Mouse (Mus musculus) embryo, embryonic 10.5 days (tissue): Measurements from ENCODE around the gene Pkd1.

ENCODE experiments used
- DNase-seq: peaks from one replicate; pipeline ENCODE4 v3.0.0-alpha.2; 2015; ENCODE audit warnings: low spot score

Gene Pkd1

GRCm38 (mm10) chr17:24644875-24645721 is 95.5 kb downstream of the Pkd1 start:
- no peak for DNase-seq

- no peak for DNase-seq
Measured at GRCm38 (mm10) chr17:24645916-24646315, 96.3 kb downstream of the Pkd1 start.
